Mouse (Mus musculus) embryonic facial prominence, embryonic 12.5 days (tissue): ENCODE measurements around the gene Ift22. TPM values are rescaled to one million over a fixed set of nuclear protein-coding genes. Genes with fewer than 3 reads are reported as not detected.

ENCODE experiments used
- ATAC-seq: fragments of 200-750 bp; cut with Nextera tagmentation; 2 replicates; pipeline ENCODE4 v1.8.0; 2017; ENCODE audit not compliant: insufficient number of reproducible peaks, insufficient read depth, low FRiP score, low TSS enrichment
- H3K27ac ChIP-seq: fragments of 300-500 bp; sonication (generic); 2 replicates; pipeline ENCODE4 v1.5.1; 2016; ENCODE audit warnings: mild to moderate bottlenecking
- H3K27me3 ChIP-seq: fragments of 300-500 bp; sonication (generic); 2 replicates; pipeline ENCODE4 v1.6.1; 2016; ENCODE audit warnings: mild to moderate bottlenecking, moderate library complexity
- H3K36me3 ChIP-seq: fragments of 300-500 bp; sonication (generic); 2 replicates; pipeline ENCODE4 v1.6.1; 2016; ENCODE audit warnings: mild to moderate bottlenecking
- H3K4me1 ChIP-seq: fragments of 300-500 bp; sonication (generic); 2 replicates; pipeline ENCODE4 v1.6.1; 2016
- H3K4me2 ChIP-seq: fragments of 300-500 bp; sonication (generic); replicated peaks from 2 replicates; pipeline ENCODE4 v1.6.1; 2016; ENCODE audit warnings: mild to moderate bottlenecking, moderate library complexity
- H3K4me3 ChIP-seq: fragments of 300-500 bp; sonication (generic); 2 replicates; pipeline ENCODE4 v1.5.1; 2016; ENCODE audit warnings: mild to moderate bottlenecking
- H3K9ac ChIP-seq: fragments of 300-500 bp; sonication (generic); 2 replicates; pipeline ENCODE4 v1.6.1; 2016; ENCODE audit warnings: mild to moderate bottlenecking, moderate library complexity
- H3K9me3 ChIP-seq: fragments of 300-500 bp; sonication (generic); 2 replicates; pipeline ENCODE4 v1.6.1; 2016; ENCODE audit warnings: mild to moderate bottlenecking, moderate library complexity
- WGBS: fragments of 180-500 bp; shearing (Covaris S2); methylation state at CpG from one replicate; pipeline ENCODE4 v1.1.7; 2016; 5-methylcytosine and 5-hydroxymethylcytosine counted together
- polyA plus RNA-seq: library from polyadenylated mRNA; unstranded; fragments of >200 nt; fragmentation: Nextera tagmentation; extraction: Ambion mirVana; gene quantifications from 2 replicates; pipeline ENCODE4 v1.2.1, GENCODE M21; 2016

Ift22 gene
- polyA plus RNA-seq, 1 experiment from 2014 or later, result 70.2 TPM

DNA sequence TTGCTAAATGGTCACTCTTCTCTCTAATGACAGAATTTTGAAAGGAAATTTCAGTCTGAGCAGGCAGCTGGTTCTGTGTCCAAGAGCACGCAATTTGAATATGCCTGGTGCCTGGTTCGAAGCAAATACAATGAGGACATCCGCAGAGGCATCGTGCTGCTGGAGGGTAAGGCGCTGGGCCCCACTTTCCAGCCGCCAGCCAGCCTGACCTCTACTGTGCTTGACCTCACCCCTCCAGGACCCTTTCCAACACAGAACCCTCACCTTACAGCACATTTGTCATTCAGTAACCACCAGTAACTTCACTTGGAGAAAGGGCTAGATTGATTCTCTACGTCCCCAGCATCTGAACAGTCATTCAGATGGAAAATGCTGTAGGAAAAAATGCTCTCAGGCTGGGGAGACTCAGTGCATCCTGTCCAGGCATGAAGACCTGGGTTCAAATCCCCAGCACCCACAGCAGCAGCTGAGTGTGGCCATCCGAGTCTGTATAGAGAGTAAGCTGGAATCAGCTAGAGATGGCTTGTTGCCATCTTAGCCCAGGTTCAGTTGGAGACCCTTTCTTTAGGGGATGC, 55.1 kb downstream of the Ift22 start:
- ATAC-seq, result no peak
- peak overlapping the region; percentile 73 for H3K9ac ChIP-seq
- H3K36me3 ChIP-seq, result peaks cover 50% of the 10 kb centered on the region
- H3K27ac ChIP-seq, result no peak overlapping the region
- H3K4me2 ChIP-seq, result peak overlapping the region; percentile 82
- peak overlapping the region; percentile 70 for H3K4me3 ChIP-seq
- H3K9me3 ChIP-seq, result no peaks in the 10 kb centered on the region
- H3K4me1 ChIP-seq, result peaks cover 5% of the 10 kb centered on the region; the same call in 1 of the 2 replicates
- WGBS, result 76% methylated on average over 8 of the region's 8 CpGs
- no peaks in the 10 kb centered on the region for H3K27me3 ChIP-seq

Other genes with a start within 250 kb of the Ift22 start
- not detected in 2 replicates for gene Myl10, start 215.0 kb upstream of the Ift22 start, polyA plus RNA-seq
- gene Col26a1, start 24.9 kb upstream of the Ift22 start, polyA plus RNA-seq, result 239 and 242 TPM in 2 replicates
- gene Fis1, start 45.1 kb downstream of the Ift22 start, polyA plus RNA-seq, result 286 and 305 TPM in 2 replicates
- 0.17 TPM in 1 of 2 replicates, not detected in the other for gene Cldn15, start 58.5 kb downstream of the Ift22 start, polyA plus RNA-seq
- 41.5 and 51.4 TPM in 2 replicates for gene Plod3, start 78.9 kb downstream of the Ift22 start, polyA plus RNA-seq
- gene Znhit1, start 79.9 kb downstream of the Ift22 start, polyA plus RNA-seq, result 115 and 128 TPM in 2 replicates
- gene Vgf, start 118.2 kb downstream of the Ift22 start, polyA plus RNA-seq, result 1.2 and 2.5 TPM in 2 replicates
- gene Ap1s1, start 138.0 kb downstream of the Ift22 start, polyA plus RNA-seq, result 173 and 175 TPM in 2 replicates
- gene Serpine1, start 164.1 kb downstream of the Ift22 start, polyA plus RNA-seq, result 0.25 and 0.36 TPM in 2 replicates
- 6.6 and 6.8 TPM in 2 replicates for gene Trim56, start 208.1 kb downstream of the Ift22 start, polyA plus RNA-seq
- gene Muc3, start 241.2 kb downstream of the Ift22 start, polyA plus RNA-seq, result not detected in 2 replicates